In genomic region chr10:4111095-4111794, GRCm38 (mm10) we compare ENCODE assay signal across 10 mouse cellular contexts.
DNase-seq lines count a peak whose midpoint lies in the region; ATAC-seq lines count a peak whose summit lies in the region.
"Had no signal": no experiment of that assay in that cellular context is flagged by ENCODE, and none has a peak within 500 bp of the region (broad histone marks: within the 10 kb centered on the region; RNA-seq: fewer than 3 reads in every experiment).

No protein-coding gene starts in this region.

- no peaks in the 10 kb centered on the region for H3K9me3 ChIP-seq in midbrain, embryonic 10.5 days (replicated peaks)
- H3K9me3 ChIP-seq: embryonic facial prominence, embryonic 13.5 days; G1E had no signal

- WGBS in midbrain, embryonic 10.5 days, result 81% methylated on average over 19 of the region's 19 CpGs

- peak overlapping the region; percentile 99 for H3K27ac ChIP-seq in brown adipose tissue, adult 24 weeks (replicated peaks; ENCODE audit: low read depth, low read length)
- H3K27ac ChIP-seq in midbrain, embryonic 10.5 days (replicated peaks), result no peak overlapping the region
- H3K27ac ChIP-seq: embryonic facial prominence, embryonic 13.5 days had no signal

- peaks cover 31% of the 10 kb centered on the region; the same call in 1 of the 2 replicates for H3K4me1 ChIP-seq in brown adipose tissue, adult 24 weeks (ENCODE audit: control insufficient read depth, insufficient read depth, insufficient read length, low read length)
- peaks cover 26% of the 10 kb centered on the region for H3K4me1 ChIP-seq in midbrain, embryonic 10.5 days

- H3K4me3 ChIP-seq in brown adipose tissue, adult 24 weeks (ENCODE audit: insufficient read depth, low read depth, low read length), result no peak overlapping the region
- no peak overlapping the region for H3K4me3 ChIP-seq in midbrain, embryonic 10.5 days
- H3K4me3 ChIP-seq: embryonic facial prominence, embryonic 13.5 days had no signal

- peaks cover 8% of the 10 kb centered on the region; the same call in 1 of the 2 replicates for H3K36me3 ChIP-seq in midbrain, embryonic 10.5 days
- H3K36me3 ChIP-seq: embryonic facial prominence, embryonic 13.5 days had no signal

- no peaks in the 10 kb centered on the region for H3K27me3 ChIP-seq in midbrain, embryonic 10.5 days (ENCODE audit: low read depth, poor library complexity, severe bottlenecking)
- H3K27me3 ChIP-seq: embryonic facial prominence, embryonic 13.5 days had no signal

- peak; percentile 17 for DNase-seq in kidney, adult 11 months
- no peak for DNase-seq in kidney, adult 8-10 months
- peak; percentile 56 for DNase-seq in kidney, postnatal 10 days
- DNase-seq in lung, postnatal 25 days (ENCODE audit: low spot score), result peak; percentile 31
- DNase-seq in midbrain, embryonic 10.5 days (ENCODE audit: low spot score), result no peak
- no peak for DNase-seq in adrenal gland, adult 2 months

- no peak for ATAC-seq in CD4-positive, CD25-positive, alpha-beta regulatory T cell, adult 4 months

Comparison
In these comparisons a context has a peak if more than half of its experiments do, and no peak if none do; other contexts are left out.
1. DNase-seq: peak in kidney, adult 11 months (single experiment), kidney, postnatal 10 days (single experiment) and lung, postnatal 25 days (single experiment); none in kidney, adult 8-10 months (0 of 2), midbrain, embryonic 10.5 days (single experiment) and adrenal gland, adult 2 months (single experiment).